Mouse (Mus musculus) frontal cortex, postnatal 36 days (tissue): Measurements from ENCODE around the gene Dcaf17.
A peak's percentile ranks its signal among the peaks of the same experiment; 100 is the strongest.

Experiments used
- DNase-seq, 2 experiments: peaks; one replicate each; pipeline ENCODE4 v3.0.0; 2022; ENCODE audit warnings: low spot score in 2 of 2

The Dcaf17 gene

GRCm38 (mm10) chr2:71054716-71055115 lies 412 bp upstream of the Dcaf17 start:
- no peak for DNase-seq

GRCm38 (mm10) chr2:71056115-71056835 lies 1.1 kb downstream of the Dcaf17 start:
- no peak for DNase-seq

GRCm38 (mm10) chr2:71071601-71072000 lies 16.5 kb downstream of the Dcaf17 start:
- no peak for DNase-seq

- DNase-seq = no peak
Observed at GRCm38 (mm10) chr2:71073330-71073729, 18.2 kb downstream of the Dcaf17 start.

- DNase-seq = no peak
Observed at GRCm38 (mm10) chr2:71073828-71074227, 18.7 kb downstream of the Dcaf17 start.

GRCm38 (mm10) chr2:71082416-71082815 lies 27.3 kb downstream of the Dcaf17 start:
- DNase-seq = peak in 1 of 2 experiments; percentile 19

GRCm38 (mm10) chr2:71083454-71084193 lies 28.5 kb downstream of the Dcaf17 start:
- DNase-seq = no peak

GRCm38 (mm10) chr2:71089766-71090165 lies 34.6 kb downstream of the Dcaf17 start:
- no peak for DNase-seq

- DNase-seq = no peak
Observed at GRCm38 (mm10) chr2:71090660-71091445, 35.7 kb downstream of the Dcaf17 start.

- no peak for DNase-seq
Observed at GRCm38 (mm10) chr2:71096170-71096569, 41.0 kb downstream of the Dcaf17 start.

- no peak for DNase-seq
Observed at GRCm38 (mm10) chr2:71102621-71103291, 47.6 kb downstream of the Dcaf17 start.

- no peak for DNase-seq
Observed at GRCm38 (mm10) chr2:71103292-71103680, 48.2 kb downstream of the Dcaf17 start.

- DNase-seq = no peak
Observed at GRCm38 (mm10) chr2:71104696-71105095, 49.6 kb downstream of the Dcaf17 start.

GRCm38 (mm10) chr2:71105469-71106215 lies 50.5 kb downstream of the Dcaf17 start:
- no peak for DNase-seq

GRCm38 (mm10) chr2:71107225-71107624 lies 52.1 kb downstream of the Dcaf17 start:
- no peak for DNase-seq

- DNase-seq = no peak
Observed at GRCm38 (mm10) chr2:71108541-71108940, 53.4 kb downstream of the Dcaf17 start.

GRCm38 (mm10) chr2:71113489-71114171 lies 58.5 kb downstream of the Dcaf17 start:
- no peak for DNase-seq

GRCm38 (mm10) chr2:71116151-71116550 lies 61.0 kb downstream of the Dcaf17 start:
- DNase-seq = no peak

- DNase-seq = no peak
Observed at GRCm38 (mm10) chr2:71117797-71118708, 62.9 kb downstream of the Dcaf17 start, which contains the start of gene Cybrd1. Cybrd1 (plus strand) TSS chr2:71117923.
